Mouse (Mus musculus): Measurements from ENCODE around the gene Dglucy.

GRCm38 (mm10) chr12:100781428-100782120 lies 2.7 kb downstream of the Dglucy start:
- no peak for TF ChIP-seq CTCF (IDR thresholded peaks at IDR 0.05; ENCODE audit: insufficient read depth, low read length)
- no peak for TF ChIP-seq POLR2A (IDR thresholded peaks at IDR 0.05; ENCODE audit: borderline replicate concordance, extremely low read depth, low read depth, low read length)

Data from lung, adult 2 months (tissue).